Mouse (Mus musculus): Measurements from ENCODE around the gene Bhlhe40. TPM values are rescaled to one million over a fixed set of nuclear protein-coding genes. Genes with fewer than 3 reads are reported as not detected.

Bhlhe40 gene
- polyA plus RNA-seq, 1 experiment from 2014 or later, result 2.2 TPM

- Histone ChIP-seq H3K36me3 (no peaks in the 10 kb centered on the region), H3K27ac (no peak overlapping the region), H3K4me3 (replicated peaks) (no peak overlapping the region), H3K9me3 (no peaks in the 10 kb centered on the region), H3K4me1 (replicated peaks) (no peaks in the 10 kb centered on the region), H3K9ac (replicated peaks) (no peak overlapping the region), H3K4me2 (no peak overlapping the region), H3K27me3 (no peaks in the 10 kb centered on the region)
- no peak for ATAC-seq (ENCODE audit: insufficient number of reproducible peaks, insufficient read depth, low FRiP score, low TSS enrichment, low read depth)
- 86% methylated on average over 9 of the region's 9 CpGs for WGBS
Measured at GRCm38 (mm10) chr6:108676783-108677340, 16.4 kb downstream of the Bhlhe40 start.

GRCm38 (mm10) chr6:108677697-108678096 is 17.3 kb downstream of the Bhlhe40 start:
- no peak for ATAC-seq (ENCODE audit: insufficient number of reproducible peaks, insufficient read depth, low FRiP score, low TSS enrichment, low read depth)
- 83% methylated on average over 4 of the region's 4 CpGs for WGBS
- no peak overlapping the region for H3K27ac ChIP-seq

GRCm38 (mm10) chr6:108678227-108678626 is 17.8 kb downstream of the Bhlhe40 start:
- no peak for ATAC-seq (ENCODE audit: insufficient number of reproducible peaks, insufficient read depth, low FRiP score, low TSS enrichment, low read depth)
- Histone ChIP-seq H3K27ac (no peak overlapping the region), H3K4me2 (no peak overlapping the region), H3K27me3 (no peaks in the 10 kb centered on the region), H3K4me3 (replicated peaks) (no peak overlapping the region), H3K36me3 (no peaks in the 10 kb centered on the region), H3K9me3 (no peaks in the 10 kb centered on the region), H3K4me1 (replicated peaks) (no peaks in the 10 kb centered on the region), H3K9ac (replicated peaks) (no peak overlapping the region)
- 72% methylated on average over 5 of the region's 5 CpGs for WGBS

More at GRCm38 (mm10) chr6:108677697-108678096, 17.3 kb downstream of the Bhlhe40 start:
- H3K4me1 ChIP-seq (replicated peaks), result no peaks in the 10 kb centered on the region
- no peaks in the 10 kb centered on the region for H3K27me3 ChIP-seq
- H3K4me3 ChIP-seq (replicated peaks), result no peak overlapping the region
- H3K9ac ChIP-seq (replicated peaks), result no peak overlapping the region
- no peak overlapping the region for H3K4me2 ChIP-seq
- H3K9me3 ChIP-seq, result no peaks in the 10 kb centered on the region
- H3K36me3 ChIP-seq, result no peaks in the 10 kb centered on the region

GRCm38 (mm10) chr6:108680503-108680902 is 20.1 kb downstream of the Bhlhe40 start:
- Histone ChIP-seq H3K9ac (replicated peaks) (no peak overlapping the region), H3K27me3 (no peaks in the 10 kb centered on the region), H3K4me3 (replicated peaks) (no peak overlapping the region), H3K9me3 (no peaks in the 10 kb centered on the region), H3K4me1 (replicated peaks) (no peaks in the 10 kb centered on the region), H3K4me2 (no peak overlapping the region), H3K36me3 (no peaks in the 10 kb centered on the region), H3K27ac (no peak overlapping the region)
- WGBS, result 90% methylated on average over 7 of the region's 7 CpGs
- ATAC-seq (ENCODE audit: insufficient number of reproducible peaks, insufficient read depth, low FRiP score, low TSS enrichment, low read depth), result no peak

- Histone ChIP-seq H3K9ac (replicated peaks) (no peak overlapping the region), H3K27ac (no peak overlapping the region), H3K9me3 (no peaks in the 10 kb centered on the region), H3K27me3 (no peaks in the 10 kb centered on the region), H3K4me2 (no peak overlapping the region), H3K4me1 (replicated peaks) (no peaks in the 10 kb centered on the region), H3K36me3 (no peaks in the 10 kb centered on the region), H3K4me3 (replicated peaks) (no peak overlapping the region)
- ATAC-seq (ENCODE audit: insufficient number of reproducible peaks, insufficient read depth, low FRiP score, low TSS enrichment, low read depth), result no peak
- WGBS, result 92% methylated on average over 4 of the region's 4 CpGs
Measured at GRCm38 (mm10) chr6:108681084-108681483, 20.7 kb downstream of the Bhlhe40 start.

GRCm38 (mm10) chr6:108683140-108683539 is 22.7 kb downstream of the Bhlhe40 start:
- no peak overlapping the region for H3K27ac ChIP-seq
- H3K9ac ChIP-seq (replicated peaks), result no peak overlapping the region
- 92% methylated on average over 1 of the region's 1 CpGs for WGBS
- no peaks in the 10 kb centered on the region for H3K4me1 ChIP-seq (replicated peaks)
- H3K4me3 ChIP-seq (replicated peaks), result no peak overlapping the region
- no peak for ATAC-seq (ENCODE audit: insufficient number of reproducible peaks, insufficient read depth, low FRiP score, low TSS enrichment, low read depth)
- H3K27me3 ChIP-seq, result no peaks in the 10 kb centered on the region
- H3K4me2 ChIP-seq, result no peak overlapping the region
- no peaks in the 10 kb centered on the region for H3K9me3 ChIP-seq
- no peaks in the 10 kb centered on the region for H3K36me3 ChIP-seq

GRCm38 (mm10) chr6:108684430-108684829 is 24.0 kb downstream of the Bhlhe40 start:
- Histone ChIP-seq H3K27me3 (no peaks in the 10 kb centered on the region), H3K36me3 (no peaks in the 10 kb centered on the region), H3K4me1 (replicated peaks) (no peaks in the 10 kb centered on the region), H3K4me2 (no peak overlapping the region), H3K9me3 (no peaks in the 10 kb centered on the region), H3K4me3 (replicated peaks) (no peak overlapping the region), H3K27ac (no peak overlapping the region), H3K9ac (replicated peaks) (no peak overlapping the region)
- WGBS, result 79% methylated on average over 5 of the region's 5 CpGs
- no peak for ATAC-seq (ENCODE audit: insufficient number of reproducible peaks, insufficient read depth, low FRiP score, low TSS enrichment, low read depth)

GRCm38 (mm10) chr6:108685758-108686355 is 25.4 kb downstream of the Bhlhe40 start:
- Histone ChIP-seq H3K4me1 (replicated peaks) (no peaks in the 10 kb centered on the region), H3K27ac (no peak overlapping the region), H3K9me3 (no peaks in the 10 kb centered on the region), H3K27me3 (no peaks in the 10 kb centered on the region), H3K4me2 (no peak overlapping the region), H3K4me3 (replicated peaks) (no peak overlapping the region), H3K9ac (replicated peaks) (no peak overlapping the region), H3K36me3 (no peaks in the 10 kb centered on the region)
- ATAC-seq (ENCODE audit: insufficient number of reproducible peaks, insufficient read depth, low FRiP score, low TSS enrichment, low read depth), result no peak
- 64% methylated on average over 9 of the region's 9 CpGs for WGBS

- Histone ChIP-seq H3K36me3 (no peaks in the 10 kb centered on the region), H3K27ac (no peak overlapping the region), H3K4me1 (replicated peaks) (no peaks in the 10 kb centered on the region), H3K27me3 (no peaks in the 10 kb centered on the region), H3K4me3 (replicated peaks) (no peak overlapping the region), H3K9ac (replicated peaks) (no peak overlapping the region), H3K4me2 (no peak overlapping the region), H3K9me3 (no peaks in the 10 kb centered on the region)
- WGBS, result 73% methylated on average over 3 of the region's 3 CpGs
- no peak for ATAC-seq (ENCODE audit: insufficient number of reproducible peaks, insufficient read depth, low FRiP score, low TSS enrichment, low read depth)
Measured at GRCm38 (mm10) chr6:108686930-108687329, 26.5 kb downstream of the Bhlhe40 start.

- WGBS, result 66% methylated on average over 5 of the region's 5 CpGs
- H3K4me2 ChIP-seq, result no peak overlapping the region
Measured at GRCm38 (mm10) chr6:108688344-108688743, 27.9 kb downstream of the Bhlhe40 start.

GRCm38 (mm10) chr6:108692986-108693385 is 32.6 kb downstream of the Bhlhe40 start:
- Histone ChIP-seq H3K4me3 (replicated peaks) (no peak overlapping the region), H3K36me3 (no peaks in the 10 kb centered on the region), H3K27ac (no peak overlapping the region), H3K4me2 (no peak overlapping the region), H3K9me3 (no peaks in the 10 kb centered on the region), H3K4me1 (replicated peaks) (no peaks in the 10 kb centered on the region), H3K9ac (replicated peaks) (no peak overlapping the region), H3K27me3 (no peaks in the 10 kb centered on the region)
- ATAC-seq (ENCODE audit: insufficient number of reproducible peaks, insufficient read depth, low FRiP score, low TSS enrichment, low read depth), result no peak
- WGBS, result 64% methylated on average over 3 of the region's 3 CpGs

More at GRCm38 (mm10) chr6:108688344-108688743, 27.9 kb downstream of the Bhlhe40 start:
- Histone ChIP-seq H3K36me3 (no peaks in the 10 kb centered on the region), H3K4me3 (replicated peaks) (no peak overlapping the region), H3K27ac (no peak overlapping the region), H3K9me3 (no peaks in the 10 kb centered on the region), H3K27me3 (no peaks in the 10 kb centered on the region), H3K9ac (replicated peaks) (no peak overlapping the region), H3K4me1 (replicated peaks) (no peaks in the 10 kb centered on the region)
- ATAC-seq (ENCODE audit: insufficient number of reproducible peaks, insufficient read depth, low FRiP score, low TSS enrichment, low read depth), result peak; percentile 22; the same call in 1 of the 2 replicates
